Mouse (Mus musculus): Measurements from ENCODE around the gene Fos. TPM values are rescaled to one million over a fixed set of nuclear protein-coding genes. Genes with fewer than 3 reads are reported as not detected.

The Fos gene
- polyA plus RNA-seq, 1 experiment from 2014 or later, result 11.2 TPM

DNA sequence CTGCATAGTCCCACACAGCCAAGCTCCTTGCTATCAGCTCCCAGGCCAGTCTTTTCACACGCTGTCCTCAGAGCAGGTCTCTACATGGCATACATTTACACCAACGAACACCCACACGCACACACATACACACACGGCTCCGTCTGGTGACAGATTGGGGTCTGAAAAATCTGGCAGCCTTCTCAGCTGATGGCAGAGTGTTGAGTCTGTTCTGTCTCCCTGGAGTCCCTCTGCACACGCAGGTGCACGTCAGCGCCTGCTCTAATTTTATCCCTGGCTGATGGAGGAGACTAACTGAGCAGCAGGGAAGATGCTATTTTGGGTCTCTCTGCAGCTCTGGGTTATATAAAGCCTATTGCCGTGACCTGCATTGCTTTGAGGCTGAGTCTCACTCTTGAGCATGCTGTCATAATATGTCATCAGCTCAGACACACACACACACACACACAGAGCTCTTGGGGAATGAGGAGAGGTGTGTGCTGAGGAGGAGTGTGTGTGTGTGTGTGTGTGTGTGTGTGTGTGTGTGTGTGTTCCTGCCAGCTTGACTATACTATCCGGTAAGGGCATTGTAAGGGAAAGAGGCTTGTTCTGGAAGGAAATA is 37.6 kb upstream of the Fos start:
- H3K9ac ChIP-seq (ENCODE audit: low read depth, low read length), result no peak overlapping the region
- DNase-seq (ENCODE audit: low spot score), result peak; percentile 76

GRCm38 (mm10) chr12:85437172-85437876 is 36.4 kb upstream of the Fos start:
- no peaks in the 10 kb centered on the region for H3K36me3 ChIP-seq (ENCODE audit: control insufficient read depth, insufficient read depth, low read length)
- no peak overlapping the region for H3K9ac ChIP-seq (ENCODE audit: low read depth, low read length)
- no peaks in the 10 kb centered on the region for H3K27me3 ChIP-seq (replicated peaks; ENCODE audit: control insufficient read depth, insufficient read depth, low read length)
- H3K27ac ChIP-seq (replicated peaks; ENCODE audit: low read depth, low read length), result peak overlapping the region; percentile 46; the same call in 1 of the 2 replicates
- no peaks in the 10 kb centered on the region for H3K9me3 ChIP-seq (ENCODE audit: control insufficient read depth, low read length)
- no peak overlapping the region for H3K4me2 ChIP-seq (ENCODE audit: low read depth, low read length)
- ATAC-seq (ENCODE audit: low read depth) (no peak; the same call in 1 of the 2 replicates), DNase-seq (ENCODE audit: low spot score) (peak; percentile 47)
- 45% methylated on average over 17 of the region's 17 CpGs for WGBS
- no peak overlapping the region for H3K4me3 ChIP-seq (ENCODE audit: low read depth, low read length)
- peaks cover 39% of the 10 kb centered on the region for H3K4me1 ChIP-seq (ENCODE audit: control insufficient read depth, insufficient read depth, low read length)

More for the DNA sequence above, 37.6 kb upstream of the Fos start:
- Histone ChIP-seq H3K4me2 (ENCODE audit: low read depth, low read length) (no peak overlapping the region), H3K4me1 (ENCODE audit: control insufficient read depth, insufficient read depth, low read length) (peaks cover 39% of the 10 kb centered on the region), H3K9me3 (ENCODE audit: control insufficient read depth, low read length) (no peaks in the 10 kb centered on the region), H3K27me3 (replicated peaks; ENCODE audit: control insufficient read depth, insufficient read depth, low read length) (no peaks in the 10 kb centered on the region), H3K4me3 (ENCODE audit: low read depth, low read length) (no peak overlapping the region), H3K36me3 (ENCODE audit: control insufficient read depth, insufficient read depth, low read length) (no peaks in the 10 kb centered on the region), H3K27ac (replicated peaks; ENCODE audit: low read depth, low read length) (peak overlapping the region; percentile 15; the same call in 1 of the 2 replicates)
- peak; percentile 77; the same call in 1 of the 2 replicates for ATAC-seq (ENCODE audit: low read depth)
- 44% methylated on average over 10 of the region's 10 CpGs for WGBS

DNA sequence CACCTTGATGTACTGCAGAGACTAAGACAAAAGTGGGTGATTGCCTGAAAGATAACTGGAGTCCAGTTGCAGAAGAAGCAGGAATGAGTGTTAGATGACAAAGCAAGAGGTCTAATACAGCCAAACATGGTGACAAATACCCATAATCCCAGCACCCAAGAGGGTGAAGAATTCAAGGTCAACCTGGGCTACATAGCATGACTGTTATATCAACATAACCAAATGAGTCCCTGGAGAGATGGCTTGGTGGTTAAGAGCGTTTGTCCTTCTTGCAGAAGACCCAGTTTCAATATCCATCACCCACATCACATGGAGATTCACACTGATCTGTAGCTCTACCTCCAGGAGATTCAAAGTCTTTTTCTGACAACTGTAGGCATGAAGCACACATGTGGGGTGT is 30.2 kb upstream of the Fos start:
- Histone ChIP-seq H3K36me3 (ENCODE audit: control insufficient read depth, insufficient read depth, low read length) (no peaks in the 10 kb centered on the region), H3K4me1 (ENCODE audit: control insufficient read depth, insufficient read depth, low read length) (peaks cover 10% of the 10 kb centered on the region; the same call in 1 of the 2 replicates), H3K9me3 (ENCODE audit: control insufficient read depth, low read length) (no peaks in the 10 kb centered on the region), H3K4me2 (ENCODE audit: low read depth, low read length) (no peak overlapping the region), H3K4me3 (ENCODE audit: low read depth, low read length) (no peak overlapping the region), H3K27me3 (replicated peaks; ENCODE audit: control insufficient read depth, insufficient read depth, low read length) (no peaks in the 10 kb centered on the region), H3K9ac (ENCODE audit: low read depth, low read length) (no peak overlapping the region), H3K27ac (replicated peaks; ENCODE audit: low read depth, low read length) (no peak overlapping the region)
- WGBS, result 94% methylated on average over 1 of the region's 1 CpGs
- no peak for ATAC-seq (ENCODE audit: low read depth)
- DNase-seq (ENCODE audit: low spot score), result no peak

GRCm38 (mm10) chr12:85444646-85445045 is 29.0 kb upstream of the Fos start:
- Histone ChIP-seq H3K27me3 (replicated peaks; ENCODE audit: control insufficient read depth, insufficient read depth, low read length) (no peaks in the 10 kb centered on the region), H3K36me3 (ENCODE audit: control insufficient read depth, insufficient read depth, low read length) (no peaks in the 10 kb centered on the region), H3K4me2 (ENCODE audit: low read depth, low read length) (no peak overlapping the region), H3K4me1 (ENCODE audit: control insufficient read depth, insufficient read depth, low read length) (peaks cover 10% of the 10 kb centered on the region; the same call in 1 of the 2 replicates), H3K9ac (ENCODE audit: low read depth, low read length) (no peak overlapping the region), H3K27ac (replicated peaks; ENCODE audit: low read depth, low read length) (peak overlapping the region; percentile 21; the same call in 1 of the 2 replicates), H3K4me3 (ENCODE audit: low read depth, low read length) (no peak overlapping the region), H3K9me3 (ENCODE audit: control insufficient read depth, low read length) (no peaks in the 10 kb centered on the region)
- DNase-seq (ENCODE audit: low spot score), result no peak
- WGBS, result 54% methylated on average over 6 of the region's 6 CpGs
- ATAC-seq (ENCODE audit: low read depth), result no peak

DNA sequence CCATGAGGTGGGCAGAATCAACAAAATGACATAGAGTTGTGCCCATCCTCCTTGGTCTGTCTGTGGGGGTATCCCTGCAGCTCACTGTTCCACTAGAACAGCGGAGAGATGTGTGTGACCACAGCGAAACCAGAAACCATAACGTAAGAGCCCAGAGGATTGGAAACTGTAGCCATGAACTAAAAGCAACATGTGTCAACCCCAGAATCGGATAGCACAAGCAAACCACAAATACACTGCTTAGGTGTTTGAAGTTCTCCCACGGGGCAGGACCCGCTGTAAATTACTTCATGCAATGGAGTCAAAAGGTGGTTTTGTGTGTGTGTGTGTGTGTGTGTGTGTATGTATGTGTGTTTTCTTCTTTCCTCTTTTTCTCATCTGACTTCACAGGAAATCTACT is 26.7 kb upstream of the Fos start:
- Histone ChIP-seq H3K4me1 (ENCODE audit: control insufficient read depth, insufficient read depth, low read length) (peaks cover 15% of the 10 kb centered on the region), H3K27me3 (replicated peaks; ENCODE audit: control insufficient read depth, insufficient read depth, low read length) (no peaks in the 10 kb centered on the region), H3K4me2 (ENCODE audit: low read depth, low read length) (no peak overlapping the region), H3K9ac (ENCODE audit: low read depth, low read length) (no peak overlapping the region), H3K27ac (replicated peaks; ENCODE audit: low read depth, low read length) (no peak overlapping the region), H3K36me3 (ENCODE audit: control insufficient read depth, insufficient read depth, low read length) (no peaks in the 10 kb centered on the region), H3K9me3 (ENCODE audit: control insufficient read depth, low read length) (no peaks in the 10 kb centered on the region), H3K4me3 (ENCODE audit: low read depth, low read length) (no peak overlapping the region)
- 49% methylated on average over 6 of the region's 6 CpGs for WGBS
- DNase-seq (ENCODE audit: low spot score) (peak; percentile 51), ATAC-seq (ENCODE audit: low read depth) (no peak)

GRCm38 (mm10) chr12:85447490-85447889 is 26.2 kb upstream of the Fos start:
- Histone ChIP-seq H3K4me2 (ENCODE audit: low read depth, low read length) (no peak overlapping the region), H3K9me3 (ENCODE audit: control insufficient read depth, low read length) (no peaks in the 10 kb centered on the region), H3K27ac (replicated peaks; ENCODE audit: low read depth, low read length) (no peak overlapping the region), H3K4me1 (ENCODE audit: control insufficient read depth, insufficient read depth, low read length) (peaks cover 18% of the 10 kb centered on the region), H3K36me3 (ENCODE audit: control insufficient read depth, insufficient read depth, low read length) (no peaks in the 10 kb centered on the region), H3K27me3 (replicated peaks; ENCODE audit: control insufficient read depth, insufficient read depth, low read length) (no peaks in the 10 kb centered on the region), H3K9ac (ENCODE audit: low read depth, low read length) (no peak overlapping the region), H3K4me3 (ENCODE audit: low read depth, low read length) (no peak overlapping the region)
- 62% methylated on average over 4 of the region's 4 CpGs for WGBS
- ATAC-seq (ENCODE audit: low read depth) (no peak), DNase-seq (ENCODE audit: low spot score) (no peak)

- Histone ChIP-seq H3K9me3 (ENCODE audit: control insufficient read depth, low read length) (no peaks in the 10 kb centered on the region), H3K27ac (replicated peaks; ENCODE audit: low read depth, low read length) (no peak overlapping the region), H3K27me3 (replicated peaks; ENCODE audit: control insufficient read depth, insufficient read depth, low read length) (no peaks in the 10 kb centered on the region), H3K4me3 (ENCODE audit: low read depth, low read length) (no peak overlapping the region), H3K9ac (ENCODE audit: low read depth, low read length) (no peak overlapping the region), H3K4me1 (ENCODE audit: control insufficient read depth, insufficient read depth, low read length) (peaks cover 27% of the 10 kb centered on the region), H3K4me2 (ENCODE audit: low read depth, low read length) (no peak overlapping the region), H3K36me3 (ENCODE audit: control insufficient read depth, insufficient read depth, low read length) (no peaks in the 10 kb centered on the region)
- WGBS, result 96% methylated on average over 1 of the region's 1 CpGs
- DNase-seq (ENCODE audit: low spot score) (no peak), ATAC-seq (ENCODE audit: low read depth) (no peak)
Observed at GRCm38 (mm10) chr12:85449478-85449877, 24.2 kb upstream of the Fos start.

- DNase-seq (ENCODE audit: low spot score) (peak; percentile 68), ATAC-seq (ENCODE audit: low read depth) (no peak)
- H3K9ac ChIP-seq (ENCODE audit: low read depth, low read length), result 0 out of 2 replicates have a peak overlapping the region, but pooled peaks have one; percentile 7
- H3K27me3 ChIP-seq (replicated peaks; ENCODE audit: control insufficient read depth, insufficient read depth, low read length), result no peaks in the 10 kb centered on the region
- H3K36me3 ChIP-seq (ENCODE audit: control insufficient read depth, insufficient read depth, low read length), result no peaks in the 10 kb centered on the region
- peaks cover 37% of the 10 kb centered on the region for H3K4me1 ChIP-seq (ENCODE audit: control insufficient read depth, insufficient read depth, low read length)
- H3K27ac ChIP-seq (replicated peaks; ENCODE audit: low read depth, low read length), result peak overlapping the region; percentile 58
- no peaks in the 10 kb centered on the region for H3K9me3 ChIP-seq (ENCODE audit: control insufficient read depth, low read length)
- no peak overlapping the region for H3K4me3 ChIP-seq (ENCODE audit: low read depth, low read length)
- WGBS, result 38% methylated on average over 20 of the region's 22 CpGs
- peak overlapping the region; percentile 38 for H3K4me2 ChIP-seq (ENCODE audit: low read depth, low read length)
Observed at GRCm38 (mm10) chr12:85451693-85452491, 21.8 kb upstream of the Fos start.

All from embryonic facial prominence, embryonic 14.5 days (tissue).